Mouse (Mus musculus) bone marrow macrophage, adult 2 months (primary cell): ENCODE measurements around the gene Plac1.

Source experiments
- CTCF ChIP-seq: IDR thresholded peaks from 2 replicates; pipeline ENCODE4 v1.5.1; 2012; ENCODE audit warnings: low read depth, mild to moderate bottlenecking, low read length, moderate library complexity
- POLR2A ChIP-seq: IDR thresholded peaks from 2 replicates; pipeline ENCODE4 v1.6.1; 2012; ENCODE audit warnings: mild to moderate bottlenecking, low read depth, low read length, borderline replicate concordance

DNA sequence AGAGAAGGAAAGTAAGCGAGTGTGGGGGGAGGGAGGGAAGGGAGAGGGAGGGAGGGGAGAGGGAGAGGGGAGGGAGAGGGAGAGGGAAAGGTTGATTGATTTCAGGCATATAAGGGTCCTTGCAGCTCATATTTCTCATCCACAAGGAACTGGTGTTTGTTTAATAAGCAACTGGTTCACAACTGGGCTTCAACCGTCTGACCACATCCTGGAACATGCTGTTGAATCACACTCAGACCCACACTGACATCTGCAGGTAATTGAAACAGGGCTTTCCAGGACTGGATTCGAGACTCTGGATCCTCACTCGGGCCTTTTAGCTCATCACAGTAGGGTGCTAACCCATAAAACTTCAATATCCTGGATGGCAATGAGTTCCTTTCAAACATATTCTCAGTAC, 6.2 kb downstream of the Plac1 start:
- TF ChIP-seq POLR2A = no peak
- TF ChIP-seq CTCF = no peak
